Mouse (Mus musculus) CH12F3 (cell line): ENCODE measurements around the gene Gm20696.

Source experiments
- in situ Hi-C: fragments of 300-500 bp; cut with MboI; formaldehyde crosslinking; loops from 2 replicates; pipeline ENCODE4 v1.14.3; 2020; ENCODE audit warnings: low sequenced_read_pairs

The Gm20696 gene

GRCm38 (mm10) chr6:99665457-99666317, 910 bp downstream of the Gm20696 start:
- in situ Hi-C loops, result no loop called here

- in situ Hi-C loops, result no loop called here
These were observed 3.4 kb downstream of the Gm20696 start for GRCm38 (mm10) chr6:99663232-99663631.

GRCm38 (mm10) chr6:99660443-99660842, 6.2 kb downstream of the Gm20696 start:
- in situ Hi-C loops, result no loop called here

GRCm38 (mm10) chr6:99658586-99658985, 8.0 kb downstream of the Gm20696 start:
- in situ Hi-C loops, result no loop called here

GRCm38 (mm10) chr6:99656088-99656487, 10.5 kb downstream of the Gm20696 start:
- in situ Hi-C loops, result no loop called here

GRCm38 (mm10) chr6:99655488-99655887, 11.1 kb downstream of the Gm20696 start:
- in situ Hi-C loops, result no loop called here

GRCm38 (mm10) chr6:99654343-99654742, 12.3 kb downstream of the Gm20696 start:
- in situ Hi-C loops, result no loop called here

GRCm38 (mm10) chr6:99652341-99652740, 14.3 kb downstream of the Gm20696 start:
- in situ Hi-C loops, result no loop called here

GRCm38 (mm10) chr6:99649307-99649706, 17.3 kb downstream of the Gm20696 start:
- in situ Hi-C loops, result no loop called here

GRCm38 (mm10) chr6:99646344-99646743, 20.3 kb downstream of the Gm20696 start:
- in situ Hi-C loops, result no loop called here

GRCm38 (mm10) chr6:99644876-99645275, 21.7 kb downstream of the Gm20696 start:
- in situ Hi-C loops, result no loop called here

GRCm38 (mm10) chr6:99644386-99644785, 22.2 kb downstream of the Gm20696 start:
- in situ Hi-C loops, result no loop called here

- in situ Hi-C loops, result no loop called here
These were observed 23.0 kb downstream of the Gm20696 start for GRCm38 (mm10) chr6:99643439-99644199.

- in situ Hi-C loops, result no loop called here
These were observed 29.1 kb downstream of the Gm20696 start for GRCm38 (mm10) chr6:99637456-99637855.

GRCm38 (mm10) chr6:99636801-99637200, 29.8 kb downstream of the Gm20696 start:
- in situ Hi-C loops, result no loop called here

- in situ Hi-C loops, result no loop called here
These were observed 30.5 kb downstream of the Gm20696 start for GRCm38 (mm10) chr6:99636121-99636520.

GRCm38 (mm10) chr6:99632121-99632980, 34.2 kb downstream of the Gm20696 start:
- in situ Hi-C loops, result no loop called here

- in situ Hi-C loops, result no loop called here
These were observed 35.0 kb downstream of the Gm20696 start for GRCm38 (mm10) chr6:99631637-99632036.

GRCm38 (mm10) chr6:99629726-99630458, 36.7 kb downstream of the Gm20696 start:
- in situ Hi-C loops, result no loop called here

- in situ Hi-C loops, result no loop called here
These were observed 40.2 kb downstream of the Gm20696 start for GRCm38 (mm10) chr6:99626347-99626746.
